Mouse (Mus musculus) kidney, adult 8-10 months (tissue): ENCODE measurements around the gene Mllt11.

Source experiments
- DNase-seq, 2 experiments: peaks; one replicate each; pipeline ENCODE4 v3.0.0; 2022

Mllt11 gene

GRCm38 (mm10) chr3:95231298-95232221, at the start of gene Mllt11:
Gene Mllt11 (minus strand): TSS chr3:95232171.
- peak; percentile 34 to 50 for DNase-seq

GRCm38 (mm10) chr3:95281216-95282126, 49.5 kb upstream of the Mllt11 start, which contains the start of the genes Mindy1 and Prune1:
Gene Mindy1 (plus strand): TSS chr3:95281345.
Gene Prune1 (minus strand): TSS chr3:95282076.
- peak; percentile 99 for DNase-seq

- no peak for DNase-seq
These were observed 48.8 kb upstream of the Mllt11 start for GRCm38 (mm10) chr3:95280747-95281146.

- no peak for DNase-seq
These were observed 45.2 kb upstream of the Mllt11 start for GRCm38 (mm10) chr3:95277149-95277551.

- no peak for DNase-seq
These were observed 44.5 kb upstream of the Mllt11 start for GRCm38 (mm10) chr3:95276428-95276934.

- DNase-seq, result no peak
These were observed 43.2 kb upstream of the Mllt11 start for GRCm38 (mm10) chr3:95275161-95275560.

GRCm38 (mm10) chr3:95274453-95274852, 42.5 kb upstream of the Mllt11 start:
- no peak for DNase-seq

GRCm38 (mm10) chr3:95273471-95273870, 41.5 kb upstream of the Mllt11 start:
- DNase-seq, result no peak

GRCm38 (mm10) chr3:95270766-95271364, 38.9 kb upstream of the Mllt11 start:
- no peak for DNase-seq

GRCm38 (mm10) chr3:95269789-95270188, 37.8 kb upstream of the Mllt11 start:
- DNase-seq, result no peak

GRCm38 (mm10) chr3:95267855-95268254, 35.9 kb upstream of the Mllt11 start:
- DNase-seq, result peak in 1 of 2 experiments; percentile 42

- DNase-seq, result no peak
These were observed 34.1 kb upstream of the Mllt11 start for GRCm38 (mm10) chr3:95266052-95266451.

- no peak for DNase-seq
These were observed 32.8 kb upstream of the Mllt11 start for GRCm38 (mm10) chr3:95264724-95265123.

GRCm38 (mm10) chr3:95263089-95263739, 31.2 kb upstream of the Mllt11 start:
- peak; percentile 91 to 93 for DNase-seq

- DNase-seq, result no peak
These were observed 30.0 kb upstream of the Mllt11 start for GRCm38 (mm10) chr3:95261975-95262374.

GRCm38 (mm10) chr3:95256931-95257330, 25.0 kb upstream of the Mllt11 start:
- DNase-seq, result peak in 1 of 2 experiments; percentile 35

GRCm38 (mm10) chr3:95250783-95251424, 18.9 kb upstream of the Mllt11 start, which contains the start of gene Bnipl:
Gene Bnipl (minus strand): TSS chr3:95251193.
- DNase-seq, result no peak

- DNase-seq, result no peak
These were observed 18.4 kb upstream of the Mllt11 start for GRCm38 (mm10) chr3:95250361-95250760.

GRCm38 (mm10) chr3:95247660-95248336, 15.8 kb upstream of the Mllt11 start:
- DNase-seq, result no peak

GRCm38 (mm10) chr3:95246465-95247231, 14.7 kb upstream of the Mllt11 start:
- DNase-seq, result peak in 1 of 2 experiments; percentile 53
